Mouse (Mus musculus) lung, postnatal 4 days (tissue): ENCODE measurements around the gene Crx.
A peak's percentile ranks its signal among the peaks of the same experiment; 100 is the strongest.
"Not testable (repeated sequence)": the region's sequence is repeated elsewhere in the genome, so short reads cannot be mapped to it uniquely, and the experiment has no call there.

Experiments
- DNase-seq, 2 experiments: peaks; one replicate each; pipeline ENCODE4 v3.0.0; 2021

The Crx gene

GRCm38 (mm10) chr7:15879756-15880155 lies at the start of gene Crx:
Gene Crx (minus strand): TSS chr7:15879968.
- no peak for DNase-seq

GRCm38 (mm10) chr7:15922220-15922773 lies 42.5 kb upstream of the Crx start, which contains the start of gene Selenow:
Gene Selenow (minus strand): TSS chr7:15922402.
- DNase-seq = peak; percentile 92 to 93

GRCm38 (mm10) chr7:15921796-15922195 lies 42.0 kb upstream of the Crx start:
- peak in 1 of 2 experiments; percentile 43 for DNase-seq

GRCm38 (mm10) chr7:15920645-15921190 lies 41.0 kb upstream of the Crx start:
- no peak for DNase-seq

GRCm38 (mm10) chr7:15919947-15920346 lies 40.2 kb upstream of the Crx start:
- no peak for DNase-seq

- DNase-seq = no peak
These were observed 38.6 kb upstream of the Crx start for GRCm38 (mm10) chr7:15918371-15918770.

GRCm38 (mm10) chr7:15916996-15917395 lies 37.2 kb upstream of the Crx start:
- DNase-seq = no peak

- DNase-seq = no peak
These were observed 36.5 kb upstream of the Crx start for GRCm38 (mm10) chr7:15916134-15916723.

- not testable (repeated sequence) for DNase-seq
These were observed 35.9 kb upstream of the Crx start for GRCm38 (mm10) chr7:15915695-15916094.

GRCm38 (mm10) chr7:15914751-15915150 lies 35.0 kb upstream of the Crx start:
- DNase-seq = no peak

GRCm38 (mm10) chr7:15914252-15914651 lies 34.5 kb upstream of the Crx start:
- DNase-seq = peak in 1 of 2 experiments; percentile 62

GRCm38 (mm10) chr7:15912183-15912582 lies 32.4 kb upstream of the Crx start:
- DNase-seq = peak; percentile 81 to 82

GRCm38 (mm10) chr7:15910521-15910920 lies 30.8 kb upstream of the Crx start:
- DNase-seq = no peak

GRCm38 (mm10) chr7:15907971-15908590 lies 28.3 kb upstream of the Crx start:
- DNase-seq = no peak

GRCm38 (mm10) chr7:15906602-15907001 lies 26.8 kb upstream of the Crx start:
- DNase-seq = no peak

GRCm38 (mm10) chr7:15905861-15906260 lies 26.1 kb upstream of the Crx start:
- no peak for DNase-seq

- no peak for DNase-seq
These were observed 21.7 kb upstream of the Crx start for GRCm38 (mm10) chr7:15901366-15902048.

GRCm38 (mm10) chr7:15894251-15894650 lies 14.5 kb upstream of the Crx start:
- no peak for DNase-seq

- no peak for DNase-seq
These were observed 4.4 kb upstream of the Crx start for GRCm38 (mm10) chr7:15884127-15884526.

- no peak for DNase-seq
These were observed 2.5 kb upstream of the Crx start, which contains the start of gene Crxos for GRCm38 (mm10) chr7:15882317-15882716. Gene Crxos (plus strand): TSS chr7:15882617.

- no peak for DNase-seq
These were observed 2.1 kb upstream of the Crx start for GRCm38 (mm10) chr7:15881831-15882230.

- DNase-seq = no peak
These were observed 1.6 kb upstream of the Crx start for GRCm38 (mm10) chr7:15881388-15881787.

GRCm38 (mm10) chr7:15864104-15864503 lies 15.7 kb downstream of the Crx start:
- DNase-seq = no peak
